Mouse (Mus musculus) frontal cortex, postnatal 14 days (tissue): ENCODE measurements around the gene Fignl1.

ENCODE experiments used
- DNase-seq, 2 experiments: peaks; one replicate each; pipeline ENCODE4 v3.0.0; 2022; ENCODE audit warnings: low spot score in 2 of 2

Fignl1 gene

GRCm38 (mm10) chr11:11832755-11833084 lies 24.0 kb upstream of the Fignl1 start:
- no peak for DNase-seq

- DNase-seq, result no peak
These were observed 23.4 kb upstream of the Fignl1 start for GRCm38 (mm10) chr11:11831940-11832754.

GRCm38 (mm10) chr11:11831526-11831925 lies 22.8 kb upstream of the Fignl1 start:
- DNase-seq, result no peak

GRCm38 (mm10) chr11:11830884-11831495 lies 22.2 kb upstream of the Fignl1 start:
- DNase-seq, result no peak

- DNase-seq, result no peak
These were observed 20.6 kb upstream of the Fignl1 start for GRCm38 (mm10) chr11:11829161-11830000.

GRCm38 (mm10) chr11:11828761-11829160 lies 20.0 kb upstream of the Fignl1 start:
- DNase-seq, result no peak

- DNase-seq, result no peak
These were observed 19.5 kb upstream of the Fignl1 start for GRCm38 (mm10) chr11:11828251-11828650.

- no peak for DNase-seq
These were observed 17.7 kb upstream of the Fignl1 start for GRCm38 (mm10) chr11:11826475-11826874.

- DNase-seq, result no peak
These were observed 16.9 kb upstream of the Fignl1 start for GRCm38 (mm10) chr11:11825670-11826069.

GRCm38 (mm10) chr11:11824970-11825635 lies 16.3 kb upstream of the Fignl1 start:
- DNase-seq, result no peak

- no peak for DNase-seq
These were observed 15.5 kb upstream of the Fignl1 start for GRCm38 (mm10) chr11:11823980-11824911.

- DNase-seq, result no peak
These were observed 13.7 kb upstream of the Fignl1 start for GRCm38 (mm10) chr11:11822181-11823095.

GRCm38 (mm10) chr11:11821387-11821975 lies 12.7 kb upstream of the Fignl1 start:
- peak in 1 of 2 experiments; percentile 28 for DNase-seq

GRCm38 (mm10) chr11:11820737-11821136 lies 12.0 kb upstream of the Fignl1 start:
- no peak for DNase-seq

- peak; percentile 55 to 72 for DNase-seq
These were observed 11.5 kb upstream of the Fignl1 start for GRCm38 (mm10) chr11:11820251-11820650.

- no peak for DNase-seq
These were observed 10.4 kb upstream of the Fignl1 start for GRCm38 (mm10) chr11:11819206-11819605.

- DNase-seq, result no peak
These were observed 10.0 kb upstream of the Fignl1 start for GRCm38 (mm10) chr11:11818797-11819196.

GRCm38 (mm10) chr11:11815737-11816136 lies 7.0 kb upstream of the Fignl1 start:
- DNase-seq, result no peak

- peak; percentile 41 to 73 for DNase-seq
These were observed 3.2 kb upstream of the Fignl1 start for GRCm38 (mm10) chr11:11811906-11812480.
